Mouse (Mus musculus) neural tube, embryonic 15.5 days (tissue): ENCODE measurements around the gene AU022252. TPM values are rescaled to one million over a fixed set of nuclear protein-coding genes. Genes with fewer than 3 reads are reported as not detected.

Experiments used
- ATAC-seq: fragments of 200-750 bp; cut with Nextera tagmentation; 2 replicates; pipeline ENCODE4 v1.8.0; 2017; ENCODE audit warnings: mild to moderate bottlenecking, moderate TSS enrichment, moderate library complexity; ENCODE audit not compliant: low FRiP score
- H3K27ac ChIP-seq: fragments of 300-500 bp; sonication (generic); replicated peaks from 2 replicates; pipeline ENCODE4 v1.5.1; 2015; ENCODE audit warnings: mild to moderate bottlenecking, inconsistent platforms
- H3K27me3 ChIP-seq: fragments of 300-500 bp; sonication (generic); replicated peaks from 2 replicates; pipeline ENCODE4 v1.6.1; 2015; ENCODE audit warnings: inconsistent platforms
- H3K36me3 ChIP-seq: fragments of 300-500 bp; sonication (generic); 2 replicates; pipeline ENCODE4 v1.6.1; 2015; ENCODE audit warnings: inconsistent platforms
- H3K4me1 ChIP-seq: fragments of 300-500 bp; sonication (generic); 2 replicates; pipeline ENCODE4 v1.6.1; 2015; ENCODE audit warnings: inconsistent platforms
- H3K4me2 ChIP-seq: fragments of 300-500 bp; sonication (generic); 2 replicates; pipeline ENCODE4 v1.6.1; 2015; ENCODE audit warnings: inconsistent platforms, mild to moderate bottlenecking, moderate library complexity
- H3K4me3 ChIP-seq: fragments of 300-500 bp; sonication (generic); replicated peaks from 2 replicates; pipeline ENCODE4 v1.5.1; 2015; ENCODE audit warnings: mild to moderate bottlenecking, inconsistent platforms
- H3K9ac ChIP-seq: fragments of 300-500 bp; sonication (generic); replicated peaks from 2 replicates; pipeline ENCODE4 v1.6.1; 2015; ENCODE audit warnings: mild to moderate bottlenecking, inconsistent platforms
- H3K9me3 ChIP-seq: fragments of 300-500 bp; sonication (generic); replicated peaks from 2 replicates; pipeline ENCODE4 v1.6.1; 2016; ENCODE audit warnings: inconsistent platforms
- WGBS: fragments of 180-500 bp; shearing (Covaris S2); methylation state at CpG from one replicate; pipeline ENCODE4 v1.1.7; 2015; ENCODE audit warnings: mixed read lengths; 5-methylcytosine and 5-hydroxymethylcytosine counted together
- polyA plus RNA-seq: library from polyadenylated mRNA; unstranded; fragments of >200 nt; fragmentation: Nextera tagmentation; extraction: Ambion mirVana; gene quantifications from 2 replicates; pipeline ENCODE4 v1.2.1, GENCODE M21; 2015

The AU022252 gene
- polyA plus RNA-seq, 1 experiment from 2014 or later = 26.0 TPM

DNA sequence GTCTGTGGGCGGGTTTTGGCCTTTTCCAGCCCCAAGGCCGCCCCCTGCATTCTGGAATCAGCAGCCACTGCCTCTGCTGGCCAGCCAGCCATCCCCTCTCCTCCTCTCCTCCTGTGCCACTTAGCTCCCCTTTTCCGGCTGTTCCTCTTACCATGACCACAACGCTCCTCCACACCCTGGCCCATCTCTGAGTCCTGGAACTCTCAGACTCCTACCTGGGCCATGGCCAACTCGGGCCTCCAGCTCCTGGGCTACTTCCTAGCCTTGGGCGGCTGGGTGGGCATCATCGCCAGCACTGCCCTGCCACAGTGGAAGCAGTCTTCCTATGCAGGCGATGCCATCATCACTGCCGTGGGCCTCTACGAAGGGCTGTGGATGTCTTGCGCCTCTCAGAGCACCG lies 22.8 kb upstream of the AU022252 start, which contains the start of gene Cldn19:
Gene Cldn19, plus strand, starts transcription at position 64 of the 400 bp plus-strand sequence.
- no peaks in the 10 kb centered on the region for H3K36me3 ChIP-seq
- 80% methylated on average over 12 of the region's 12 CpGs for WGBS
- no peak within 1 kb of the TSS for H3K4me3 ChIP-seq
- no peak for ATAC-seq
- H3K9me3 ChIP-seq = no peaks in the 10 kb centered on the region
- peak within 1 kb of the TSS; percentile 63 for H3K27ac ChIP-seq
- H3K9ac ChIP-seq = no peak within 1 kb of the TSS
- no peaks in the 10 kb centered on the region for H3K27me3 ChIP-seq
- no peak within 1 kb of the TSS for H3K4me2 ChIP-seq
- peaks cover 10% of the 10 kb centered on the region for H3K4me1 ChIP-seq

DNA sequence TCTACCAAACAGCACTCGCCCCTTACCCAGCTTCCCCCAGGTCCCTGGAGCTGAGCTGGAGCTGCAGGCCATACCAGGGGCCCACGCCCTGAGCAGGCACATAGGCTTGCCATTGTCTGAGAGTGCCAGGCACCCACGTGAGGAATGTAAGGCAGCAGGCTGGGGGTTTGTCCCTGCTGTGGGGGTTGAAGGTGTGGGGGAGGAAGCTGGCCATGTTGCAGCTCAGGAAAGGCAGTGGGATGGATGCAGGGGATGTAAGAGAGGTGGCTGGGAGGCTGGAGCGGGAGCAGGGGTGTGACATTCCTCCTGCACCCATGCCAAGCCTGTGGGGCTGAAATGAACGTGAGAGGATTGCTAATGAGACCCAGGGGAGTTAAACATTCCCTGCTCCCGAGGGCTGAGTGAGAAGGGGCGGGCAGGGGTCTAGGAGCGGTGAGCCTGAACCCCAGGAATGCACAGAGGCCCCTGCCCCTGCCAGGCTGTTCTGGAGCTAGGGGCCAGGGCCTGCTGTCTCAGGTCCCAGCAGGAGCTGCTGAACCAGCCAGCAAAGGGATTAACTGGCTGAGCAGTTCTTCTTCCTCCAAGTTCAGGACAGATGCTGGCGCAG lies 21.6 kb upstream of the AU022252 start:
- H3K36me3 ChIP-seq = no peaks in the 10 kb centered on the region
- ATAC-seq = peak; percentile 51
- H3K27me3 ChIP-seq = no peaks in the 10 kb centered on the region
- H3K9ac ChIP-seq = no peak overlapping the region
- H3K27ac ChIP-seq = peak overlapping the region; percentile 63
- H3K4me2 ChIP-seq = no peak overlapping the region
- no peaks in the 10 kb centered on the region for H3K9me3 ChIP-seq
- H3K4me3 ChIP-seq = no peak overlapping the region
- H3K4me1 ChIP-seq = peaks cover 10% of the 10 kb centered on the region
- WGBS = 34% methylated on average over 9 of the region's 9 CpGs

DNA sequence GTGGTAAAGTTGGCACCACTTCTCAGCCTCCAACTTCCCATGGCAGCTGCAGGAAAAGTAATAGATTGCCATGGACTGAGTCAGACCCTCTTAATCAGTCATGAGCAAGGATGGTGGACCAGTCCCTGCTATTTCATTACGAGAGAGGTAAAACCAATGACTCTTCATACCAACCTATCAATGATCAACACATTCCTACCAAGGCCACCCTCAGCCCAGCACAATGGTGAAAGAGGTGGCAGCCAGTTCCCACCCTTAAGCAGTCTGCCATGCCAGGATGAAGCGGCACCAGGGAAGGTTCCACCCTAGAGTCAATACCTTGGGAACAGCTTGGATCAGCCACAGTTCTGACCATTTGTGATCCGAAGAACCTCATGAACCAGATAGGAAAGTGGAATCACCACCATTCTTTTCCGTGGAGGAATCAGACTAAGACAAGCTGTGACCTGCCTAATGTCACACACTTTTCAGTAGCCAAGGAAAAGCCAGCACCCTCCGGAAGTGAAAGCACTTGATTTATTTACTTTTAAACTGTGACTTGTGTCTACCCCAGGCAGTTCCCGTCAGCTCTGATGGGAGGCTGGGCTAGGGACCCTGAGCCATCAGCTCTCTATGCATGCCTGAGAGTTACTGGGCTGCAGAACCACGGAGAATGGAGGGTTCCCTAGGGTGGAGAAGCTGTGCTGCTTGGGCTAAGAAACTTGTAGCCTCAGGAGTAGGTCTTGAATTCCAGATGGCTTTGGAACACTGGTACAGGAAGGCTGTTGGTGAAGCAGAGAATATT lies 19.7 kb upstream of the AU022252 start:
- no peak for ATAC-seq
- H3K4me1 ChIP-seq = peaks cover 17% of the 10 kb centered on the region
- H3K4me3 ChIP-seq = no peak overlapping the region
- H3K9me3 ChIP-seq = no peaks in the 10 kb centered on the region
- 65% methylated on average over 7 of the region's 7 CpGs for WGBS
- H3K27me3 ChIP-seq = no peaks in the 10 kb centered on the region
- no peak overlapping the region for H3K4me2 ChIP-seq
- H3K36me3 ChIP-seq = peaks cover 10% of the 10 kb centered on the region; the same call in 1 of the 2 replicates
- no peak overlapping the region for H3K9ac ChIP-seq
- H3K27ac ChIP-seq = no peak overlapping the region

DNA sequence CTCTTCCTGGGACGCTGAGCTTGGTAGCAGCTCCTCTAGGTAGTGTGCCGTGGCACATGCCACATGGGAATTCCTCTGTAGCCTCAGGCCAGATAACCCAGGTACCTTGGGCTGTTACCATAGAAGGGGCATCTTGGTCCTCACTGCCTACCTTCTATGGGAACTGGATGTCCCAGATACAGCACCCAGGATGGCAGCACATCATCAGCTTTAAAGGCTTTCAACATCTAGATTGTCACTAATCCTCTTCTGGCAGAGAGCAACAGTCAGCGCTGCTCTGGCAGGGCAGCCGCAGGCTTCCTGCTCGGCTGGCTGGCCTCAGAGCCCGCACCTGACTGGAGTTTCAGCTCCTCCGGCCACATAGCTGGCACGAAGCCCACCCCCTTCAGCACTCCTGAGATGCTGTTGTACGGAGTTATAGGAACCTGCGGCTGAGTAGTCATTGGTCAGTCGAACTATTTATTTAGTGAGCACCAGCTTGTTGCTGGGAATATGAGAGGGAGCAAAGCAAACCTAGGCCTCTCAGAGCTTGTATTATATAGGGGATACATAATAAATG lies 16.0 kb upstream of the AU022252 start:
- no peak overlapping the region for H3K27ac ChIP-seq

DNA sequence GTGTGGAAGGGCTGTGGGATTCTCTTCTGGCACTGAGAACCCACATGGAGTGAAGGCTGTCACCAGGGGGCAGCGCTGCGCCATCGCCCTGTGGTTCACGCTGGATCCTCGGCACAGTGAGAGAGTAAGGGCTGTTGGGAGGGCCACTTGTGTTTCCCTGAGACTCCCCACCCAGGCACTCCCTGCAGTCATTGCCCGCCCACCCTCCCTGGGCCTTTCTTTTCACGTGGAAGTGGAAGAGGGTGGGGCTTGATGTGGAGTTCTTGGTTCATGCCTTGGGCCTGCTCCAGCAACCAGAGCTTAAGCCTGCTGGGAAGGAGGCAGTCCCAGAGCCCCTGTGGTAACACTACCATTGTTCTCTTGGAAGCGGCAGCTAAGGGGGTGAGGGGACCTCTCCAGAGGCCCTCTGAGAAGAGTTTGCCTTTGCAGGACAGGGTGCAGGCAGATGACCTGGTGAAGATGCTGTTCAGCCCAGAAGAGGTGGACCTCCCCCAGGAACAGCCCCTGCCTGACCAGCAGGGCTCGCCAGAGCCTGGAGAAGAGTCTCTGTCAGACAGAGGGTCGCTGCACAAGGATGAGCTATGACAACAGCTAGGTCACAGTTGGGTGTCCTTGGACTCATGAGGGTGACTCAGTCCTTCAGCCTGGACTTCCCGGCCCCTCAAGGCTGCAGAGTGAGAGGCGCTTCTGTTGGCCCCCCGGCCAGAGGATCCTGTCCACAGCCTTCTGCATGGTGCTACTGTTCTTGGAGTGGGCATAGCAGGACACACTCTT lies 15.1 kb upstream of the AU022252 start:
- ATAC-seq = peak; percentile 64; the same call in 1 of the 2 replicates
- no peak overlapping the region for H3K4me2 ChIP-seq
- H3K27ac ChIP-seq = no peak overlapping the region; the same call in 1 of the 2 replicates
- no peaks in the 10 kb centered on the region for H3K9me3 ChIP-seq
- no peak overlapping the region for H3K9ac ChIP-seq
- H3K4me3 ChIP-seq = no peak overlapping the region
- no peaks in the 10 kb centered on the region for H3K27me3 ChIP-seq
- 0 out of 2 replicates have a peak, but pooled peaks cover 7% of the 10 kb centered on the region for H3K4me1 ChIP-seq
- 31% methylated on average over 13 of the region's 13 CpGs for WGBS
- peaks cover 52% of the 10 kb centered on the region for H3K36me3 ChIP-seq

More for the DNA sequence above, 16.0 kb upstream of the AU022252 start:
- Histone ChIP-seq H3K4me3 (no peak overlapping the region), H3K36me3 (peaks cover 47% of the 10 kb centered on the region), H3K27me3 (no peaks in the 10 kb centered on the region), H3K4me2 (no peak overlapping the region), H3K9me3 (no peaks in the 10 kb centered on the region), H3K4me1 (0 out of 2 replicates have a peak, but pooled peaks cover 7% of the 10 kb centered on the region), H3K9ac (no peak overlapping the region)
- 83% methylated on average over 11 of the region's 11 CpGs for WGBS
- no peak for ATAC-seq

DNA sequence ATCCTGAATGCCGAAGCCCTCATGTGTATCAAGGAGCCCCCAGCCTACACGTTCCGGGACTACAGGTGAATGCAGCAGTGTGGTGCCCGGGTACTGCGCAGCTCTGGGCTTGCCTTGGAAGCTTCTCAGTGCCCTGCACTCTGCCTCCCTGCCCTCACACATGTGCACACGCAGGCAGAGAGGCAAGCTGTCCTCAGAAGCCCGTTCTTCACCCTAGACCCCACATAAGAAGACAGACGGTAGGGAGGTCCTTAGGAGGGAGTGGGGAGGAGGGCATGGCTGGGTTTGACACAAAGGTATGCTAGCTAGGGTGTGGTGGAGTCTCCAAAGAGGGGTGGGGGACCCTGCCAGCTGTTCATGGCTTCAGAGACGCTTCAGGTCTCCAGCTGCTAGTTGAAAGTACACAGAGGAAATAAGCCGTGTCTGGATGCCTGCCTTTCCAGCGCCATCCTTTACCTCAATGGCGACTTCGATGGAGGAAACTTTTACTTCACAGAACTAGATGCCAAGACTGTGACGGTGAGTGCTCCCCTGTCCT lies 14.2 kb upstream of the AU022252 start:
- no peaks in the 10 kb centered on the region for H3K9me3 ChIP-seq
- no peak overlapping the region for H3K9ac ChIP-seq
- no peak overlapping the region for H3K4me2 ChIP-seq
- ATAC-seq = no peak
- WGBS = 72% methylated on average over 14 of the region's 14 CpGs
- no peak overlapping the region for H3K4me3 ChIP-seq
- no peaks in the 10 kb centered on the region for H3K27me3 ChIP-seq
- H3K36me3 ChIP-seq = peaks cover 60% of the 10 kb centered on the region
- no peak overlapping the region for H3K27ac ChIP-seq
- H3K4me1 ChIP-seq = 0 out of 2 replicates have a peak, but pooled peaks cover 7% of the 10 kb centered on the region

DNA sequence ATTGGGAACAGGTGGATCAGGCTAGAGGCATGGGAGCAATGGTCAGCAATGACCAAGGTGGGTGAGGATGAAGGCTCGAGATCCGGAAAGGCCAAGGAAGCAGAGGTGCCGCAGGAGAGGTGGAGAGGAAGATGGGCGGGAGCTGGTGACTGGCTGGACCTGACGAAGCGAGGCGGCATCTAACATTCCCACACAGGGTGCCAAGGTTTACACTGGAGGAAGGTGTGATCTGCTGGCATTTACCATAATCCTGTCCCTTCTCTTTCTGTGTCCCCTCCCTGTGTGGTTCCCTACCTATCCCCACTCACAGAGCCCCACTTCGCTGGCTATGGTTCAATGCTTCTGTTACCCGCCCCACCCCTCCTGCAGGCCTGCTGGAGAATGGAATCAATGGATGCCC lies 13.4 kb upstream of the AU022252 start:
- Histone ChIP-seq H3K4me3 (no peak overlapping the region), H3K4me1 (0 out of 2 replicates have a peak, but pooled peaks cover 7% of the 10 kb centered on the region), H3K27me3 (no peaks in the 10 kb centered on the region), H3K27ac (no peak overlapping the region), H3K36me3 (peaks cover 68% of the 10 kb centered on the region), H3K9me3 (no peaks in the 10 kb centered on the region), H3K4me2 (no peak overlapping the region), H3K9ac (no peak overlapping the region)
- no peak for ATAC-seq
- WGBS = 95% methylated on average over 9 of the region's 9 CpGs

DNA sequence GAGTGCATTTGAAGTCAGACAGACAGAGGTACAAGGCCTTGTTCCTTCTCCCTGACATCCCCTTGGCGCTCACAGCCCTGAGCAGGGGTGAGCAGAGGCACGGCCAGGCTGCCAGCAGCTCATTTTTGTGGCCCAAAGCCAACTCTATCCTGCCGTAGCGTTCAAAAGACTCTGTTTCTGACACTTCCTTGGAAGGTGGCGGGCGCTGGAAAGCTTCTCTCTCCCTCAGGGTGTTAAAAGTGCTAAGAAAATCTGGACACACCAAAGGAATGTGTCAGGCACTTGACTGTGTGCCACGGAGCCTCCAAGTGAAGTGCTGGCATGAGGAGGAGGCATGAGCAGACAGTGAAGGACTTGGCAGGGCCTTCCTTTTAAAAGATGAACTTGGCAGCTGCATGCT lies 13.0 kb upstream of the AU022252 start:
- no peaks in the 10 kb centered on the region for H3K27me3 ChIP-seq
- WGBS = 78% methylated on average over 7 of the region's 7 CpGs
- no peak overlapping the region for H3K9ac ChIP-seq
- H3K4me3 ChIP-seq = no peak overlapping the region
- no peak for ATAC-seq
- H3K9me3 ChIP-seq = no peaks in the 10 kb centered on the region
- H3K27ac ChIP-seq = no peak overlapping the region
- 0 out of 2 replicates have a peak, but pooled peaks cover 7% of the 10 kb centered on the region for H3K4me1 ChIP-seq
- H3K4me2 ChIP-seq = no peak overlapping the region
- H3K36me3 ChIP-seq = peaks cover 70% of the 10 kb centered on the region

DNA sequence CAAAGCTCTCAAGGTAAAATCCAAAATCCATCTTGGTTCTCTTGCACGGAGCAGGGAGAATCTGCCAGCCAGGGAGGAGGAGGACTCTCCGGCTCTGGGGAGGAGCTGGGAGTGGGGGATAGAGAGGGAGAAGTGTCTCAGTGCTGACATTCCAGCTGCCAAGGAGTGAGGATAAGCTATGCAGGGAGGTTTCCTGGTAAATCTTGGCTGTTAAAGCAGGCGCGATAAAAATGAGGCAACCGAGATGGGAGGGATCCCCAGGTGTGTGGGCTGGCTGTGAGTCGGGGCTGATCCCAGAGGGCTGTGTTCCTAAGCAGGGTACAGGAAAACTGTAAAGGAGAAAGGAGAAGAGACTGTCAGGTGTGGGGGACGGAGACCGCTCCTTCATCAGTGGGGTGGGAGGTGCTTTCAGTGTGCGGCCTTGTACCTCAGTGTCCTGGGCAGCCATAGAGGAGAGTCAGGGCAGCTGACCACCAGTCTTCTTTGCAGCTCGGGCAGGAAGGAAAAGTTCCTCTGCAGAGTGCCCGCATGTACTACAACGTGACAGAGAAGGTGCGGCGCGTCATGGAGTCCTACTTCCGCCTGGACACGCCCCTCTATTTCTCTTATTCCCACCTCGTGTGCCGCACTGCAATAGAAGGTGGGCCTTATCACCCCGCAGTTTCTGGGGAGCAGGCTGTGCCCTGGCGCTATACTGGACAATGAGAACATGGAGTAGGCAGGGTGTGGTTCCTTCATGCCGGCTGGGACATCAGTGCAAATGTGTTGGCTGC lies 12.1 kb upstream of the AU022252 start:
- no peaks in the 10 kb centered on the region for H3K27me3 ChIP-seq
- H3K4me2 ChIP-seq = no peak overlapping the region
- peaks cover 8% of the 10 kb centered on the region; the same call in 1 of the 2 replicates for H3K4me1 ChIP-seq
- H3K36me3 ChIP-seq = peaks cover 70% of the 10 kb centered on the region
- 81% methylated on average over 22 of the region's 22 CpGs for WGBS
- no peak overlapping the region for H3K4me3 ChIP-seq
- H3K27ac ChIP-seq = no peak overlapping the region
- ATAC-seq = no peak
- no peaks in the 10 kb centered on the region for H3K9me3 ChIP-seq
- no peak overlapping the region for H3K9ac ChIP-seq

DNA sequence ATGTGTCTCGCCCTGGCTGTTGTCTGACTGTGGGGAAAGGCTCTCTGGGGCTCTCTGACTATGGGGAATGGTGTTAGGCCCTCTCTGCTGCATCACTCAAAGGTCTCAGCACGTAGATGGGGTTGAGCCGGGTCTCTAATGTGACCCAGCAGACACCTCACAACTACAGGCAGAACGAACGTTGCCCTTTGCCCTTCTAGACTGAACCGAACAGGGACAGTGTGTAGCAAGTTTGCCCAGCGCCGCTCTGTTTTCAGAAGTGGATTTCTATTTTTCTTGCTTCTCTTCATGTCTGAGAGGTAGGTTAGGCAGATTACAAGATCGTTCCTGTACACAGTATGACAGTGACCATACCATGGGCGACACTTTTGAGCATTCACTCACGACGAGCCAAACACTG lies 10.1 kb upstream of the AU022252 start:
- no peak overlapping the region for H3K27ac ChIP-seq
- no peaks in the 10 kb centered on the region for H3K27me3 ChIP-seq
- H3K4me1 ChIP-seq = peaks cover 7% of the 10 kb centered on the region; the same call in 1 of the 2 replicates
- no peak overlapping the region for H3K9ac ChIP-seq
- H3K36me3 ChIP-seq = peaks cover 70% of the 10 kb centered on the region
- ATAC-seq = no peak
- H3K9me3 ChIP-seq = no peaks in the 10 kb centered on the region
- H3K4me2 ChIP-seq = no peak overlapping the region
- 93% methylated on average over 12 of the region's 12 CpGs for WGBS
- no peak overlapping the region for H3K4me3 ChIP-seq
